Mouse (Mus musculus) spleen, adult 12 weeks (tissue): ENCODE data around the gene Fam83c.
"Not testable (repeated sequence)": the region's sequence is repeated elsewhere in the genome, so short reads cannot be mapped to it uniquely, and the experiment has no call there.

Experiments used
- DNase-seq: peaks from one replicate; pipeline ENCODE4 v3.0.0; 2022; ENCODE audit warnings: low spot score

The Fam83c gene

GRCm38 (mm10) chr2:155834732-155835131 lies at the start of gene Fam83c:
Gene Fam83c, minus strand, starts transcription at chr2:155834854.
- DNase-seq = no peak

GRCm38 (mm10) chr2:155882087-155882486 lies 47.4 kb upstream of the Fam83c start:
- no peak for DNase-seq

- DNase-seq = no peak
Measured at GRCm38 (mm10) chr2:155878964-155879876, 44.6 kb upstream of the Fam83c start.

GRCm38 (mm10) chr2:155873636-155874035 lies 39.0 kb upstream of the Fam83c start:
- DNase-seq = no peak

- DNase-seq = no peak
Measured at GRCm38 (mm10) chr2:155872930-155873507, 38.4 kb upstream of the Fam83c start.

GRCm38 (mm10) chr2:155872486-155872885 lies 37.8 kb upstream of the Fam83c start:
- DNase-seq = no peak

- DNase-seq = no peak
Measured at GRCm38 (mm10) chr2:155869772-155870171, 35.1 kb upstream of the Fam83c start.

- no peak for DNase-seq
Measured at GRCm38 (mm10) chr2:155868320-155868719, 33.7 kb upstream of the Fam83c start.

- no peak for DNase-seq
Measured at GRCm38 (mm10) chr2:155863301-155863867, 28.7 kb upstream of the Fam83c start.

- DNase-seq = no peak
Measured at GRCm38 (mm10) chr2:155862573-155863300, 28.1 kb upstream of the Fam83c start.

GRCm38 (mm10) chr2:155861581-155861980 lies 26.9 kb upstream of the Fam83c start:
- no peak for DNase-seq

GRCm38 (mm10) chr2:155860102-155860501 lies 25.4 kb upstream of the Fam83c start:
- no peak for DNase-seq

GRCm38 (mm10) chr2:155852536-155852935 lies 17.9 kb upstream of the Fam83c start:
- DNase-seq = no peak

GRCm38 (mm10) chr2:155850120-155850519 lies 15.5 kb upstream of the Fam83c start:
- DNase-seq = no peak

- no peak for DNase-seq
Measured at GRCm38 (mm10) chr2:155849464-155849863, 14.8 kb upstream of the Fam83c start.

- DNase-seq = peak; percentile 59
Measured at GRCm38 (mm10) chr2:155848291-155848690, 13.6 kb upstream of the Fam83c start.

- no peak for DNase-seq
Measured at GRCm38 (mm10) chr2:155846930-155847329, 12.3 kb upstream of the Fam83c start.

GRCm38 (mm10) chr2:155838961-155839360 lies 4.3 kb upstream of the Fam83c start:
- DNase-seq = no peak

- DNase-seq = no peak
Measured at GRCm38 (mm10) chr2:155837961-155838360, 3.3 kb upstream of the Fam83c start.

GRCm38 (mm10) chr2:155832087-155832486 lies 2.6 kb downstream of the Fam83c start:
- not testable (repeated sequence) for DNase-seq

GRCm38 (mm10) chr2:155831302-155831701 lies 3.4 kb downstream of the Fam83c start:
- DNase-seq = no peak

GRCm38 (mm10) chr2:155830841-155831240 lies 3.8 kb downstream of the Fam83c start:
- DNase-seq = no peak
